Mouse (Mus musculus) neural tube, embryonic 10.5 days (tissue): ENCODE measurements at regions not wholly inside any gene's neighbourhood (a gene's known extent, or its start where the extent isn't known, plus 50 kb on each side); places are given as distances from the start of the nearest gene placed in this dataset.

ENCODE experiments used
- DNase-seq: peaks from one replicate; pipeline ENCODE4 v3.0.0-alpha.2; 2017; ENCODE audit warnings: low spot score; ENCODE audit errors: extremely low spot score

- DNase-seq, result no peak
Observed at GRCm38 (mm10) chr16:86009638-86010329, 108.2 kb upstream of the Adamts5 start.

- no peak for DNase-seq
Observed at GRCm38 (mm10) chr16:86007799-86008198, 106.2 kb upstream of the Adamts5 start.

DNA sequence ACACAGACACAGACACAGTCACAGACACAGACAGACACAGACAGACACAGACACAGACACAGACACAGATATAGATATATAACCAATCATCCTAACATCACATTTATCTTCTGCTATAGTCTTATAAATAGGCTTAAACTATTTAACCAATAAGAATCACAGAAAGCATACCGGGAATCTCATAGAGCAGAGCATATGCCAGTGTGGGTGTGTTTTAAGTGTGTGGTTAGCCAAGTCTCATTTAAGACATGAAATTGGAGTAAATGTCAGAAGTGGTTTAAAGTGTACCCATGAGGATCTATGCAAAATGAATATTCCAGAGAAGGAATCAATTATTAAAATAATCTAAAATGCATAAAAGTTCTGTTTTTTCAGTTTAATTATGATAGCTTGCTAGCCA is 99.2 kb upstream of the Adamts5 start:
- DNase-seq, result no peak

GRCm38 (mm10) chr16:85985841-85986240 is 84.2 kb upstream of the Adamts5 start:
- no peak for DNase-seq

- no peak for DNase-seq
Observed at GRCm38 (mm10) chr16:85977102-85977501, 75.5 kb upstream of the Adamts5 start.

DNA sequence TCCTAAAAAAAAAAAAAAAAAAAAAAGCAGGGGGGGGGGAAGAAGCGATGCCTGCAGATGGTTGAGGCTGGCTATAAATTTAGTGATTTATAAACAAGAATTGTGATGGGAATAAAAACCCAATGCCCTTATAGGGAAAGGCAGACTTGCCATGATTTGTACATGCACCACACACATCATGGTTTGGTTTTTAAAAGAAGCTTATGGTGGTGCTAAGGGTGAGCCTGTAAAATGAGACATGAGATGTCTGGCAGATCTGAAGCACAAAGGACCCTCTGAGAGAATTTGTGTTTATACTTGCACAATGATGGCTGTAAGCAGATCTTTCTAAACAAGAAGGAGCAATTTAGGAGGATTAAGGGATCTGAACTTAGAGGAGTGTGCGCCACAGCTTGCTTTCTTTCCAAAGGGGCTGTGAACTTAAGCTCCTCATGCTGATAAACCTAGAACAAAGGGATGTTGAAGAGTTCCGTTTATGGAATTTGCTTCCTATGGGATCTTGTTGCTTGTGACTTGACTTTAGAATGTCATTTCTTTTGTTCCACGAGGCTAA is 65.3 kb upstream of the Adamts5 start:
- DNase-seq, result no peak

- no peak for DNase-seq
Observed at GRCm38 (mm10) chr16:85966251-85966650, 64.6 kb upstream of the Adamts5 start.

DNA sequence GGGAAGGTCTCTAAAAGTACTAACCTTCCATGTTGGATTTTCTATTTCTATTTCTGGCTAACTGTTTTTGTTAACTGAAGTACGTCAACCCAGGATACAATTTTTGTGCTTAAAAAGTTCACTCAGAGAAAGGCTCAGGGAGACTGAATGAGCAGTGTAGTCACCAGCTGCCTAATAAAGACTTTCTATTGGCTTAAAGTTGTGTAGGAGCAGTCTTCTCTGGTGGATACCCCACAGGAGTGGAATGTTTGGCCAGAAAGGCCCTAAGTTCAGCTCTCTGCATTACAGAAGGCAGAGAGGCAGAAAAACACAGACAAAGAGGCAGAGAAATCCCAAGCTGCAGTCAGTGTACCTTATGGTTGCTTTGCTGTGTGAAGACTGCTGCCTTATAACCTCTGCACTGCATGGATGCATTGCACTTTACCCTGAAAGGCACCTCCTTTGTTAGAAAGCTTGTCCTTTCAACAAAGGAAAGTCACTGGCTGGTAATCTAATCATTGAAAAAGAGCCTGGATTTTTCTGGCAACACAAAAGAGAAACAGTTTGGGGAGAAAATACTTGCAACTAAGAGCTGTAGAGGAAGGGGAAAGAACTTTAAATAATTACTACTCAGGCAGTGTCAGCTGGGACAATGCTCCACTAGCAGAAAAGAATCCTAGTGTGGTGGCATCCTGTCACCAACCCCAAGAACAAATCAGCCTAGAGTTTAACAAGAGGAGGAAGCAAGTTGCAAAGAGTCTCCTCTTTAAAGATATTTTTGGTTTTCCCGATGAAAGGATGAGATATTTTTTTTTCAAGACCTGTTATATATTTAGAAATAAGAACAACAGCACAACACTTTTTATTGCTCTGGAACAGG is 63.0 kb upstream of the Adamts5 start:
- peak; percentile 21 for DNase-seq

- no peak for DNase-seq
Observed at GRCm38 (mm10) chr16:85956006-85956562, 54.5 kb upstream of the Adamts5 start.

GRCm38 (mm10) chr16:85951628-85952027 is 50.0 kb upstream of the Adamts5 start:
- no peak for DNase-seq
